Mouse (Mus musculus): ENCODE measurements at regions not wholly inside any gene's neighbourhood (a gene's known extent, or its start where the extent isn't known, plus 50 kb on each side); places are given as distances from the start of the nearest gene placed in this dataset.

GRCm38 (mm10) chr13:110944061-110944460 is 310.8 kb upstream of the Actbl2 start:
- Histone ChIP-seq H3K4me3 (replicated peaks; ENCODE audit: low read depth, low read length) (no peak overlapping the region), H3K4me2 (ENCODE audit: low read length) (no peak overlapping the region), H3K4me1 (replicated peaks; ENCODE audit: insufficient read depth, low read length) (no peaks in the 10 kb centered on the region), H3K27me3 (ENCODE audit: insufficient read depth, low read length) (no peaks in the 10 kb centered on the region), H3K36me3 (ENCODE audit: insufficient read depth, low read length) (no peaks in the 10 kb centered on the region), H3K9ac (ENCODE audit: low read depth, low read length) (no peak overlapping the region), H3K9me3 (replicated peaks; ENCODE audit: low read length) (no peaks in the 10 kb centered on the region), H3K27ac (no peak overlapping the region)
- TF ChIP-seq CTCF (IDR thresholded peaks at IDR 0.05; ENCODE audit: low read depth): no peak
- ATAC-seq (replicated peaks; ENCODE audit: low FRiP score, low read depth): no peak
- peak; percentile 32 for DNase-seq (ENCODE audit: low spot score)
- 31% methylated on average over 4 of the region's 4 CpGs for WGBS

DNA sequence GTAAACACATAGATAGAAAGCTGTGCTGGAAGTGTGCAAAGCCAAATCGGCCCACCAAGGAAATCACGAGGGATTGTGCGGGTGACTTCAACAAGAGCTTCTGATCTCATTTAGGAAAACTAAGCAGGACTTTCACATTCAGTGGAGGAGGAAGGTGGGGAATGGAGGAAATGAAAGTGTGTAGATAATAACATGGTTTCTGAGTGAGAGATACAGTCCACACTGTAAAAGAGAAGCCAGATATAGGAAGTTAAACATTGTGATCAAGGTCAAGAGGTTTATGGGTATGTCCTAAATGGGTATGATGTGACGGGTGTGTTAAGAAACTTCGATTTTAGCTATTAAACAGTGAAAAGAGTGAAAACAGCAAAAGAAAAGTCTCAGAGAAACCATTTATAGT is 310.1 kb upstream of the Actbl2 start:
- Histone ChIP-seq H3K36me3 (ENCODE audit: insufficient read depth, low read length) (no peaks in the 10 kb centered on the region), H3K9ac (ENCODE audit: low read depth, low read length) (no peak overlapping the region), H3K27me3 (ENCODE audit: insufficient read depth, low read length) (no peaks in the 10 kb centered on the region), H3K4me1 (replicated peaks; ENCODE audit: insufficient read depth, low read length) (no peaks in the 10 kb centered on the region), H3K9me3 (replicated peaks; ENCODE audit: low read length) (no peaks in the 10 kb centered on the region), H3K4me2 (ENCODE audit: low read length) (no peak overlapping the region), H3K27ac (no peak overlapping the region), H3K4me3 (replicated peaks; ENCODE audit: low read depth, low read length) (no peak overlapping the region)
- no peak for DNase-seq (ENCODE audit: low spot score)
- no peak for ATAC-seq (replicated peaks; ENCODE audit: low FRiP score, low read depth)
- 73% methylated on average over 5 of the region's 5 CpGs for WGBS
- TF ChIP-seq CTCF (IDR thresholded peaks at IDR 0.05; ENCODE audit: low read depth): no peak

DNA sequence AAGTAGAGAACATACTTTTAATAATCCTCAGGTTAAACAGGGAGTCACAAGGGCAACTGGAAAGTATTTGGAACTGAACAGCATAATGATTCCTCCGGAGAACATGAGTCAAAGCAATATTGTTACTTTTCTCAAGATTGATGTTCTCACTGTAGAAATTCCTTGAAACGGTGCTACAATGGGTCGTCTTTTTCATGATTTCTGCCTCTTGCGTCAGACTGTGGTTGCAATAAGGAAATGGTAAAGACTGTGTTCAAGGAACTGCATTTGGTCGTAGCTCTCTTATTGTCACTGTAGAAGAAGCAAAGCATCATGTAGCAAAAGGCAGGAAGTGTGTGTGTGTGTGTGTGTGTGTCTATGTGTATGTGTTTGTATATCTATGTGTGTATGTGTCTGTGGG is 294.6 kb upstream of the Actbl2 start:
- Histone ChIP-seq H3K36me3 (ENCODE audit: insufficient read depth, low read length) (no peaks in the 10 kb centered on the region), H3K4me3 (replicated peaks; ENCODE audit: low read depth, low read length) (no peak overlapping the region), H3K27me3 (ENCODE audit: insufficient read depth, low read length) (no peaks in the 10 kb centered on the region), H3K9ac (ENCODE audit: low read depth, low read length) (no peak overlapping the region), H3K27ac (no peak overlapping the region), H3K4me2 (ENCODE audit: low read length) (no peak overlapping the region), H3K4me1 (replicated peaks; ENCODE audit: insufficient read depth, low read length) (no peaks in the 10 kb centered on the region), H3K9me3 (replicated peaks; ENCODE audit: low read length) (no peaks in the 10 kb centered on the region)
- no peak for TF ChIP-seq CTCF (IDR thresholded peaks at IDR 0.05; ENCODE audit: low read depth)
- ATAC-seq (replicated peaks; ENCODE audit: low FRiP score, low read depth): no peak
- DNase-seq (ENCODE audit: low spot score): peak; percentile 9
- 47% methylated on average over 5 of the region's 5 CpGs for WGBS

DNA sequence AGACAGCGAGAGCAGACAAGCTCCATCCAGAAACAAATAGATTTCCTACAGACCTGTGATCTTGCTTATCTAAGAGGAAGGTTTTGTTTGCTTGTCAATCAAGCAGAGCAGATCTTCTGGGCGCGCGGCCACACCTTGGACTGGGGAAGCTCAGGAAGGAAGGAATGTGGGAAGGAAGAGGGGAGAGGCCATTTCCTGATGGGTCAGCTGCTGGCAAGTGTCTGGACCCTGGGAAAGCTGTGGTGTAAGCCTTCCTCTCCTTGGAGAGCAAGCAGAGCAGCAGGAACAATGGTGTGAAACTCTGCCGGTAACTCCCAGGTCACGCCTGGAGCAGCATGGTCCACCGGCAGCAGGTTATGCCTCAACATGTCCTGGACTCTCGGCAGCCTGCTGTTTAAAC is 287.7 kb upstream of the Actbl2 start:
- DNase-seq (ENCODE audit: low spot score) (peak; percentile 58), ATAC-seq (replicated peaks; ENCODE audit: low FRiP score, low read depth) (peak; percentile 33; the same call in 1 of the 2 replicates)
- H3K27ac ChIP-seq: peak overlapping the region; percentile 55; the same call in 1 of the 2 replicates
- H3K36me3 ChIP-seq (ENCODE audit: insufficient read depth, low read length): no peaks in the 10 kb centered on the region
- H3K4me1 ChIP-seq (replicated peaks; ENCODE audit: insufficient read depth, low read length): 0 out of 2 replicates have a peak, but pooled peaks cover 8% of the 10 kb centered on the region
- TF ChIP-seq CTCF (IDR thresholded peaks at IDR 0.05; ENCODE audit: low read depth): no peak
- H3K27me3 ChIP-seq (ENCODE audit: insufficient read depth, low read length): no peaks in the 10 kb centered on the region
- no peaks in the 10 kb centered on the region for H3K9me3 ChIP-seq (replicated peaks; ENCODE audit: low read length)
- WGBS: 25% methylated on average over 8 of the region's 8 CpGs
- H3K9ac ChIP-seq (ENCODE audit: low read depth, low read length): no peak overlapping the region
- H3K4me2 ChIP-seq (ENCODE audit: low read length): no peak overlapping the region
- no peak overlapping the region for H3K4me3 ChIP-seq (replicated peaks; ENCODE audit: low read depth, low read length)

- Histone ChIP-seq H3K9me3 (replicated peaks; ENCODE audit: low read length) (no peaks in the 10 kb centered on the region), H3K4me2 (ENCODE audit: low read length) (peak overlapping the region; percentile 5; the same call in 1 of the 2 replicates), H3K36me3 (ENCODE audit: insufficient read depth, low read length) (no peaks in the 10 kb centered on the region), H3K27ac (peak overlapping the region; percentile 55; the same call in 1 of the 2 replicates), H3K27me3 (ENCODE audit: insufficient read depth, low read length) (no peaks in the 10 kb centered on the region), H3K4me3 (replicated peaks; ENCODE audit: low read depth, low read length) (no peak overlapping the region), H3K4me1 (replicated peaks; ENCODE audit: insufficient read depth, low read length) (0 out of 2 replicates have a peak, but pooled peaks cover 8% of the 10 kb centered on the region), H3K9ac (ENCODE audit: low read depth, low read length) (no peak overlapping the region)
- DNase-seq (ENCODE audit: low spot score) (peak; percentile 96), ATAC-seq (replicated peaks; ENCODE audit: low FRiP score, low read depth) (peak; percentile 89)
- WGBS: 30% methylated on average over 5 of the region's 5 CpGs
- TF ChIP-seq CTCF (IDR thresholded peaks at IDR 0.05; ENCODE audit: low read depth): peak; percentile 84
These were observed 286.9 kb upstream of the Actbl2 start for GRCm38 (mm10) chr13:110967626-110968506.

- peak; percentile 30 for DNase-seq (ENCODE audit: low spot score)
- ATAC-seq (replicated peaks; ENCODE audit: low FRiP score, low read depth): no peak; the same call in 1 of the 2 replicates
- no peak overlapping the region for H3K4me3 ChIP-seq (replicated peaks; ENCODE audit: low read depth, low read length)
- no peaks in the 10 kb centered on the region for H3K9me3 ChIP-seq (replicated peaks; ENCODE audit: low read length)
- no peak overlapping the region for H3K9ac ChIP-seq (ENCODE audit: low read depth, low read length)
- H3K36me3 ChIP-seq (ENCODE audit: insufficient read depth, low read length): no peaks in the 10 kb centered on the region
- no peak overlapping the region for H3K4me2 ChIP-seq (ENCODE audit: low read length)
- 44% methylated on average over 7 of the region's 7 CpGs for WGBS
- TF ChIP-seq CTCF (IDR thresholded peaks at IDR 0.05; ENCODE audit: low read depth): peak; percentile 23; the same call in 1 of the 2 replicates
- H3K27ac ChIP-seq: no peak overlapping the region
- 0 out of 2 replicates have a peak, but pooled peaks cover 8% of the 10 kb centered on the region for H3K4me1 ChIP-seq (replicated peaks; ENCODE audit: insufficient read depth, low read length)
- no peaks in the 10 kb centered on the region for H3K27me3 ChIP-seq (ENCODE audit: insufficient read depth, low read length)
These were observed 286.3 kb upstream of the Actbl2 start for GRCm38 (mm10) chr13:110968507-110968905.

All from kidney, postnatal 0 days (tissue).